Mouse (Mus musculus): ENCODE measurements at regions not wholly inside any gene's neighbourhood (a gene's known extent, or its start where the extent isn't known, plus 50 kb on each side); places are given as distances from the start of the nearest gene placed in this dataset.

GRCm38 (mm10) chr5:28859604-28860371 is 336.0 kb upstream of the Rnf32 start:
- TF ChIP-seq NRF1 (IDR thresholded peaks at IDR 0.05; ENCODE audit: low read depth, low read length) = no peak
- no peak for TF ChIP-seq GABPA (IDR thresholded peaks at IDR 0.05; ENCODE audit: insufficient replicate concordance, low read depth, low read length)
- TF ChIP-seq POLR2AphosphoS2 (IDR thresholded peaks at IDR 0.05; ENCODE audit: low read depth, low read length) = no peak
- no peak for TF ChIP-seq ZNF384 (IDR thresholded peaks at IDR 0.05; ENCODE audit: low read depth, low read length)
- TF ChIP-seq POLR2A (IDR thresholded peaks at IDR 0.05; ENCODE audit: low read depth, low read length) = no peak
- no peak for TF ChIP-seq CHD2 (IDR thresholded peaks at IDR 0.05; ENCODE audit: low read length)
- no peak for TF ChIP-seq MAX (IDR thresholded peaks at IDR 0.05; ENCODE audit: low read length)
- TF ChIP-seq SMC3 (IDR thresholded peaks at IDR 0.05; ENCODE audit: low read depth, low read length) = no peak
- TF ChIP-seq CTCF (conservative IDR thresholded peaks at IDR 0.05 in 1 of 2, IDR thresholded peaks at IDR 0.05 in 1 of 2; ENCODE audit: low read depth in 2 of 2, low read length in 2 of 2) = no peak
